Mouse (Mus musculus): ENCODE measurements at regions not wholly inside any gene's neighbourhood (a gene's known extent, or its start where the extent isn't known, plus 50 kb on each side); places are given as distances from the start of the nearest gene placed in this dataset.

- TF ChIP-seq TCF12 (IDR thresholded peaks at IDR 0.05; ENCODE audit: insufficient read depth, poor library complexity, severe bottlenecking) (no peak), POLR2AphosphoS2 (IDR thresholded peaks at IDR 0.05; ENCODE audit: insufficient read length, low read depth) (no peak), POLR2A (IDR thresholded peaks at IDR 0.05; ENCODE audit: insufficient read length, low read depth) (no peak), USF1 (IDR thresholded peaks at IDR 0.05; ENCODE audit: low read depth) (no peak), CEBPB (IDR thresholded peaks at IDR 0.05; ENCODE audit: insufficient read depth, poor library complexity, severe bottlenecking) (no peak), REST (IDR thresholded peaks at IDR 0.05; ENCODE audit: insufficient read depth, insufficient read length) (no peak), MYOD1 (IDR thresholded peaks at IDR 0.05; ENCODE audit: control insufficient read depth in 1 of 3, insufficient read length in 2 of 3, low read depth in 2 of 3) (no peak), E2F4 (IDR thresholded peaks at IDR 0.05; ENCODE audit: insufficient read depth) (no peak)
Observed at GRCm38 (mm10) chr5:91293073-91293472, 109.7 kb downstream of the Btc start.
